Mouse (Mus musculus) liver, adult 2 months (tissue): ENCODE data around the gene Fst.

ENCODE experiments used
- CTCF ChIP-seq: fragments of 200-500 bp; IDR thresholded peaks from 2 replicates; pipeline ENCODE4 v1.5.1; 2011; ENCODE audit warnings: low read depth, low read length, control low read depth
- POLR2A ChIP-seq: fragments of 200-500 bp; IDR thresholded peaks from 2 replicates; pipeline ENCODE4 v1.6.1; 2011; ENCODE audit warnings: low read length, control low read depth; ENCODE audit not compliant: insufficient read depth; ENCODE audit errors: extremely low read depth

GRCm38 (mm10) chr13:114455788-114456187, 3.0 kb downstream of the Fst start:
- no peak for TF ChIP-seq CTCF
- TF ChIP-seq POLR2A = no peak
